Mouse (Mus musculus) fibroblast of lung, adult 2 months (primary cell): ENCODE measurements around the gene Olfr437.
"Not testable (repeated sequence)": the region's sequence is repeated elsewhere in the genome, so short reads cannot be mapped to it uniquely, and the experiment has no call there.

ENCODE experiments used
- DNase-seq: peaks from one replicate; pipeline ENCODE4 v3.0.0-alpha.2; 2011; ENCODE audit warnings: low read depth

The Olfr437 gene

DNA sequence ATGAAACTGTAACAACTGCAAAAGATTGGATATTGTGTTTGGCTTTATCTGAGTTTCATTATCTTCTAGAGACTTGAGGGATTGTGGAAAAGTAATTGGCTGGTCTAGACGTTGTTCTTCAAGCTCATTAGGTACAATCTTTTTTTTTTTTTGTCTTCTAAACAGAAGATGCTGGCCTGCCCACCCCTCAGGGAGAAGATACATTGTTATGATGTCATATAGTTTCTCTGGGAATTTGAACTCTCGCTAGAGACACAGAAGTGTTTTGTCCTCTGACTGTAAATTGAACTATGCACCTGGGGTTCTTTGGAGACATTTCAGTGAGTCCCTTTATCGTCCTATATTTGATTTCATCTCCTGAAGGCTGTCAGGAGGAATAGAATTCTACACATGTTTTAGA lies at the start of gene Olfr437:
Gene Olfr437 (plus strand): TSS at position 301 of the 400 bp plus-strand sequence.
- DNase-seq = no peak

DNA sequence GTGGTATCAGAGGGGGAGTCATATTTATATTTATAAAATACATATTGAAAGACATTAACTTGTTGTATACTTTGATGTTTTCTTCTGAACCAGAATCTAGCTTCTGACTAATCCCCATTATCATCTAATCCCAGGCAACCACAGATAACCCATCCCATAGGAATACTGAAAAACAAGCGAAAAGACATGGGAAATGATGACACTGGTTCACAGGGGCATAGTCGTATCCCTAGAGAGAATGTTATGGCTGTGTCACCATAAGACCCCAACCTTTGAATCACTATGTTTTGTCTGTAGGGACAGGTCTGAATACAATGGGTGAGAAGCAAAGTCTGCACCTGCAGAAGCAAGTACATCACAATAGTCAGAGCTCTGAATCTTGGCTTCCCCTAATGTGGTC lies 16.8 kb upstream of the Olfr437 start, which contains the start of gene Olfr237-ps1:
Gene Olfr237-ps1 (plus strand): TSS at position 301 of the 400 bp plus-strand sequence.
- not testable (repeated sequence) for DNase-seq

DNA sequence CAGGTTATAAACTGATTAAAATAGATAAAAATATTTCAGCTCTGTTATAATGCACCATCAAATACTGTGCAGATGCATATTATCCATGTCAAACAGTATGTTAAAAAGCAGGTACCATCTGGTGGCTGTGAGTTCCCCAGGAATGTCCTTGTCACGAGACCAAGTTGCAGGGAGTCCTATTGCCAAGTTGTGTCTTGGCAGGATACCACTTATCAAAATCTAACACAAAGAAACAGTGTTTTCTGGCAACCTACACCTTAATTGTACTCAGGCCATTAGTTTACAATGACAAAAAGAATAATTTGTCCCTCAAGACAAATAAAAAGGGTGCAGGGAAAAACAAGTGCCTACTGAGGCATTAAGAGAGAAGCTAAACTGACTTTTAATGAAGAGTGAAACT lies 3.6 kb upstream of the Olfr437 start:
- DNase-seq = no peak

DNA sequence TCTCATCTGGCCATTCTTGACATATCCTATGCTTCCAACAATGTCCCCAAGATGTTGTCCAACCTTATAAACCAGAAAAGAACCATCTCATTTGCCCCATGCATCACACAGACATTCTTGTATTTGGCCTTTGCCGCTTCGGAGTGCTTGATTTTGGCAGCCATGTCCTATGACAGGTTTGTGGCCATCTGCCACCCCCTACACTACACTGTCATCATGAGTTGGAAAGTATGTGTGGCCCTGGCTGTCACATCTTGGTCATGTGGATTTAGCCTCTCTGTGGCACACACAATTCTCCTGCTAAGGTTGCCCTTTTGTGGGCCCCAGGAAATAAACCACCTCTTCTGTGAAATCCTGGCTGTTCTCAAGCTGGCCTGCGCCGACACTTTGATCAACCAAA lies 4.2 kb downstream of the Olfr437 start:
- no peak for DNase-seq

DNA sequence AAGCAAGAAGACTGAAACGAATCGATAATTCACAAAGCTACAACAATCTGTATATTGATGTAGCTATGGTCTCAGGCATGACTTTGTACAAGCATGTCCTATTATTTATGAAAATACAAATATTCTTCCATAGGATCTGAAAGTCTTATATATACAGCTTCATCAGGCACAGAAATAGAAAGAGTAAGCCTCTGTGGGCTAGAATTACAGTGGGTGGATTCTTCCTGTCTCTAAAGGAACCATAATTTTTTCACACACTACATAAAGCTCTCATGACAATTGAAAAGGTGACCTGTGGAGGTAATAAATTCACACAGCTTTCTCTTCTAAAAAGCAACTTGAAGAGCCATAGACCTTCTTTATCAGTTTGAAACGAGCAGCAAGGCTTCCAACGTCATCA lies 8.8 kb downstream of the Olfr437 start, which contains the start of gene Olfr13:
Gene Olfr13 (plus strand): TSS at position 301 of the 400 bp plus-strand sequence.
- DNase-seq = no peak

DNA sequence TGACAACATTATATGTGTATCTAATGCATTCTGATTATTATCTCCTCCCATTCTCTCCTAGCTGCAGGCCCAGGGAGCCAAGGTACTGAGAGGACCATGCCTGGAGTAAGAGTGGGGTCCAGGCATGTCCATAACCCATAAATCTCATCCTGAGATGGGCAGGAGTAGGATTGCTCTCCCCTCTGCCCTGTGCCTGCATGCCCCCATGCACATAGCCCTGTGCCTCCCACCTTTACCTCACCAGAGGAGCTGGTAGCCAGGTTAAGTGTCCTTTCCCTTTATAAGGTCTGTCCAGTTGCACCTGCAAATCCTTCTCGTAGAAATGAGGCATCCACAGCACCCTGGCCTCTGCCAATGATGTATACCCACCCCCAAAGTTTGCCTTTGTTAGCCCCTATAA lies 15.0 kb downstream of the Olfr437 start:
- no peak for DNase-seq

DNA sequence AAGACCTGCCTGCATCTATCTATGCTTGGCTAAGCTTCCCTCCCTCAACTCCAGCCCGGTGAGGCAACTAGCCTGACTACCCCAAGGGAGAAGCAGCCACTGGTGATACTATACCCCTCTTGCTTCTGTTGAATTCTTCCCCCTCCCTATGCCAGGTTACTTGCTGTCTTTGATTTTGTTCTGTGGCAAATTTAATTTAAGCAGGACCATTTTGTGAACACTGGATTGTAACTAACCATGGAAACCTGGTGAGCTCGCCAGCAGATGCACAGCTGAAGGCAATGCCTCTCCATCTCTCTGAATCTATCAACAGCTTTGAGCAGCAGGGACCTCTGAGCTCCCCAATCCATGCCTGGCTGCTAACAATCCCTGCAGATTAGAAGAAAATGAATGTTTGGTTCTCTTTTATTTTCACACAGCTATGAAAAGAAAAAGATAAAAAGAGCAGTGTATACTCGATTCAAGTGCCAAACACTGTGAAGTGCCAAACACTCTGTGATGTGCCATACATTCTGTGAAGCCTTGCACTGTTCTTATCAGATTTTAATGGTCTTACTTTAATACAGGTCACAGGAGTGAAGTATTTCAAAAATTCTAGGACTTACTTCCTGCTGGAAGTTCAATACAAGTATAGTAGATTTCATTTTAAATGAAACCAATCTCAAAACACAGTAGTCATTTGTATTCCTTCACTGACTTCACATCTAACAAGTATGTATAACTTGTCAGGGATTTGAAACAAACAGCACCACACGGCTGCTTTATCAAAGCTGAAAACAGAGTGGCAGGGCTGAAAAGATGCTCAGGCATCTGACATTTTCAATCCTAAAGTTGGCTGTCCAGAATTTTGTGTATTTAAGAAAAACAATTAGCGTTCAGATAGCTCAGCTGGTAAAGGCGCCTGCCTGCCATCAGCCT lies 15.8 kb downstream of the Olfr437 start:
- DNase-seq = no peak

DNA sequence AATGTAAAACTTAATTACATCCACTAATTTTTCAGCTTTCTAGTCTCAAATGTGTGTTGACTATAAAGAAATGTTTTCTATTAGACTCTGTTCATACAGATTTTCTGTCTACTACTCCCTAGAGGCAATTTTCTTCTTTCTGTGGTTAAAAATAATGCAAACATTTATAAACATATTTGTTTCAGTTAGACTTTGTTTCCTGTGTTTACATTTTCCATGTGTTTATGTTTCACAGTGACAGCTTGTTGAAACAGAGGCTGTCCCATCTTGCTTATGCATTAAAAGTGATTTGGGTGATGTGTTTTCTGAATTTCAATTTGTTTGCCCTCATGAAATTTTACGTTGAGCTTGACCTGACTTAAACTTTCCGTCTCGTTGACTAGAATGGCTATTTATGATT lies 27.9 kb downstream of the Olfr437 start:
- DNase-seq = no peak

DNA sequence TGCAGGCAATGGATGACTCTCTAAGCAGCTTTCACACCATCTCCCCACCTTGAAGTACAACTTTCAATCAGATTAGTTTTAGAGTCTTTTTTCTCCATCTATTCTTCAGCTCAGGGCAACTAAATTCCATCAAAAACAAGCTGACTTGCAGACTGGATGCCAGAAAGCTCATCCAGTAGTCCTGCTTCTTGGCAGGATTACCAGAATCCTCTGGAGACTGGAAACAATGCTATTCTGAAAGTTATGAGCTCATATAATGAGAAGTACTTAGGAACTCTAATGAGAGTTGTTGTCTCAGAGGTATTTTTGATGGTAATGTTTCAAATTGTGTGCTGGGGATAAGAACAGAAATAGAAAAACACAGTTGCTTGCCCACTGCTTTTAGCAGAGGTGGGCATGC lies 33.7 kb downstream of the Olfr437 start, which contains the start of gene Olfr435:
Gene Olfr435 (plus strand): TSS at position 366 of the 400 bp plus-strand sequence.
- no peak for DNase-seq

DNA sequence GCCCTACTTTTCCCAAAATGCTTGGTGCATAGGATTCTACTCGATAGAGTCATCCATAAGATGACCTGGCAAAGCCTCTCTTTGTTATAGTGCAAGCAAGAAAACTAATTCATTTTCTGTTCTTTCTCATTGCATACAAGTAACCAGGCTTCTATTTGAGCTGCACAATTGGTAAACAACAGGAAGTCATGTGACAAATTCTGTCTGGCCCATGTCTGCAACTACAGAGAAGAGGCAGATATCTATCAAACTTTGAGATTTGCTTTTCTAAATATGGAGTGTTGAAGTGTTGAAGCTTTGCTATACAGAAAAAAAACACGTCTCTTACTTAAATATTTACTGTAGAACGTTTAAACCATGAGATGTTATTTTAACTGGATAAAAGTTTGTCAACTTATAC lies 35.0 kb downstream of the Olfr437 start:
- DNase-seq = no peak

DNA sequence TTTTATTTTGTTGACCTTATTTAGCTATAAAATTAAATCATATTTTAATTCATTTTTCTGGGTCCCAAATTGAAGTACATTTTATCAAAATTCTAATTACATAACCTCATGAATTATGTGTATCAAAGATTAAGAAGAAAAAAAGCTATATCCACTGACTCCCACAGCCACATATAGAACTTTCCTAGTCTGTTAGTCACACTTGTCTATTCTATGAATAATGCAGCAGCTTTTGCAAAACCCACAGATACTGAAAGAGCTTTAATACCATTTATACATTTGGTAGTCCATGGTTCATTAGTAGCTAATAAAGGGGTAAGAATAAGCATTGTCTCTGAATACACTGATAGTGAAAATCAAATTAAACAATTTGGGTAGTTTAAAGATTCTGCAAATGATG lies 39.7 kb downstream of the Olfr437 start:
- no peak for DNase-seq

DNA sequence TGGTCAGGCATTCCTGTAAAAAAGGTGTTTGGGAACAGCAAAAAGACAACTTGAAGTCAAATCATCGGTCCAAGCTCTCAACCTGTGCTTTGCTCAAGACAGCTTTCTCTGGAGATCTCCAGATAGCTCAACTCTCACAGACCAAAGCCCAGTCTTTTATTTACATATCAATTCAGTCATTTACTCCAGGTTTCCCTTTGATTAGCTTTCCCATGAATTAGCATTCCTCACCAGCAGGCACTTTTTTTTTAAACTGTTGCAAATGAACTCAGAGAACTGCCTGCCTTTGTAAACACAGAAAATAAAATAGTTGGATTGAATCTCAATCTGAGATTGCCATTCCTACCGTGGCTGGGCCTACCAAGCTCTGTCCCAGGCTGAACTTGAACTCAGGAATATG lies 42.3 kb downstream of the Olfr437 start:
- DNase-seq = no peak

DNA sequence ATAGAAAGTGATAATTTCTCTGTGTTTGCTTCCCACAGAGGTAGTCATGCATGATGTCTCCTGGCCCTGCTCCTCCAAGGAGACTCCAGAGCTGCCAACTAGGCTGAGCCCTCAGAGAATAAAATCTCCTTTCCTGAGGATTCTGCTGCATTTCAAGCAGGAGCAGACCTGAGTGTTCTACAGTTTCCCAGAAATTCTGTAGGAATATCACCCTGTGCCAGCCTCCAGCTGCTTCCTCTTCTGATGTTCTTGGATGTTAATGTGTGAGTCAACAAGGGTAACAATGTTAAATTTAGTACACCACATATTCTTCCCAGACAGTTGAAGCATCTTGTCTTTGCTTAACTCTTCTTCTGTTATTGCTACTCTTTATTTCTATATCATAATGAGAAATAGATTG lies 49.8 kb downstream of the Olfr437 start, which contains the start of gene Olfr434:
Gene Olfr434 (plus strand): TSS at position 149 of the 400 bp plus-strand sequence.
- DNase-seq = not testable (repeated sequence)
